Mouse (Mus musculus) limb, embryonic 11.5 days (tissue): Measurements from ENCODE around the gene Fbxw24. TPM values are rescaled to one million over a fixed set of nuclear protein-coding genes. Genes with fewer than 3 reads are reported as not detected.
"Not testable (repeated sequence)": the region's sequence is repeated elsewhere in the genome, so short reads cannot be mapped to it uniquely, and the experiment has no call there.

ENCODE experiments used
- ATAC-seq: fragments of 200-750 bp; cut with Nextera tagmentation; 2 replicates; pipeline ENCODE4 v1.8.0; 2017; ENCODE audit warnings: low read depth; ENCODE audit not compliant: insufficient number of reproducible peaks, low FRiP score, low TSS enrichment
- DNase-seq: peaks from one replicate; pipeline ENCODE4 v3.0.0-alpha.2; 2015; ENCODE audit warnings: low spot score
- H3K27ac ChIP-seq: fragments of 300-500 bp; sonication (generic); replicated peaks from 2 replicates; pipeline ENCODE4 v1.5.1; 2014; ENCODE audit warnings: low read depth, mild to moderate bottlenecking, low read length
- H3K27me3 ChIP-seq: fragments of 300-500 bp; sonication (generic); 2 replicates; pipeline ENCODE4 v1.6.1; 2014; ENCODE audit warnings: mild to moderate bottlenecking, low read length, mixed read lengths; ENCODE audit not compliant: control insufficient read depth, insufficient read depth
- H3K36me3 ChIP-seq: fragments of 300-500 bp; sonication (generic); 2 replicates; pipeline ENCODE4 v1.6.1; 2014; ENCODE audit warnings: mild to moderate bottlenecking, low read length, moderate library complexity, mixed read lengths; ENCODE audit not compliant: control insufficient read depth, insufficient read depth
- H3K4me1 ChIP-seq: fragments of 300-500 bp; sonication (generic); 2 replicates; pipeline ENCODE4 v1.6.1; 2014; ENCODE audit warnings: low read length, mixed read lengths; ENCODE audit not compliant: control insufficient read depth, insufficient read depth
- H3K4me2 ChIP-seq: fragments of 300-500 bp; sonication (generic); 2 replicates; pipeline ENCODE4 v1.6.1; 2014; ENCODE audit warnings: low read depth, mild to moderate bottlenecking, moderate library complexity; ENCODE audit not compliant: severe bottlenecking
- H3K4me3 ChIP-seq: fragments of 300-500 bp; sonication (generic); 2 replicates; pipeline ENCODE4 v1.5.1; 2014; ENCODE audit warnings: low read depth, low read length
- H3K9ac ChIP-seq: fragments of 300-500 bp; sonication (generic); 2 replicates; pipeline ENCODE4 v1.6.1; 2014; ENCODE audit warnings: mild to moderate bottlenecking, low read length
- H3K9me3 ChIP-seq: fragments of 300-500 bp; sonication (generic); 2 replicates; pipeline ENCODE4 v1.6.1; 2016; ENCODE audit warnings: low read length; ENCODE audit not compliant: control insufficient read depth
- WGBS: fragments of 180-500 bp; shearing (Covaris S2); extraction: QIAGEN DNeasy Blood & Tissue Kit; methylation state at CpG from one replicate; pipeline ENCODE4 v1.1.7; 2014; 5-methylcytosine and 5-hydroxymethylcytosine counted together
- polyA plus RNA-seq: library from polyadenylated mRNA; unstranded; fragments of >200 nt; fragmentation: Nextera tagmentation; extraction: Ambion mirVana; gene quantifications from 2 replicates; pipeline ENCODE4 v1.2.1, GENCODE M21; 2014

The Fbxw24 gene
- not detected in 2 replicates for polyA plus RNA-seq

GRCm38 (mm10) chr9:109625957-109626356 is at the start of gene Fbxw24:
TSS of gene Fbxw24 (minus strand) at chr9:109626057.
- H3K36me3 ChIP-seq, H3K9ac ChIP-seq, H3K4me3 ChIP-seq, H3K4me2 ChIP-seq, DNase-seq, H3K27ac ChIP-seq, H3K27me3 ChIP-seq, ATAC-seq, H3K4me1 ChIP-seq, H3K9me3 ChIP-seq: not testable (repeated sequence)
- WGBS = 87% methylated on average over 2 of the region's 2 CpGs

- H3K27ac ChIP-seq, H3K27me3 ChIP-seq: not testable (repeated sequence)
Measured at GRCm38 (mm10) chr9:109664552-109664951, 38.7 kb upstream of the Fbxw24 start, which contains the start of gene Fbxw25. TSS of gene Fbxw25 (minus strand) at chr9:109664652.

GRCm38 (mm10) chr9:109606837-109607236 is 19.0 kb downstream of the Fbxw24 start:
- H3K4me3 ChIP-seq, ATAC-seq, H3K4me2 ChIP-seq, H3K27me3 ChIP-seq, H3K4me1 ChIP-seq, H3K36me3 ChIP-seq, H3K9ac ChIP-seq, H3K9me3 ChIP-seq, H3K27ac ChIP-seq: not testable (repeated sequence)
- peak; percentile 29 for DNase-seq
- WGBS = 49% methylated on average over 5 of the region's 5 CpGs

More at GRCm38 (mm10) chr9:109664552-109664951, 38.7 kb upstream of the Fbxw24 start, which contains the start of gene Fbxw25:
- not testable (repeated sequence) for H3K4me3 ChIP-seq, H3K9ac ChIP-seq, H3K4me2 ChIP-seq, H3K36me3 ChIP-seq, ATAC-seq, DNase-seq, H3K4me1 ChIP-seq, H3K9me3 ChIP-seq
- WGBS = 74% methylated on average over 2 of the region's 2 CpGs

- not testable (repeated sequence) for H3K27ac ChIP-seq, H3K4me3 ChIP-seq, H3K27me3 ChIP-seq, H3K4me1 ChIP-seq, H3K4me2 ChIP-seq, H3K9ac ChIP-seq, H3K9me3 ChIP-seq, H3K36me3 ChIP-seq, ATAC-seq
- WGBS = 58% methylated on average over 2 of the region's 2 CpGs
- DNase-seq = peak; percentile 17
Measured at GRCm38 (mm10) chr9:109602128-109602527, 23.7 kb downstream of the Fbxw24 start.

- DNase-seq = no peak
- Histone ChIP-seq H3K27me3 (no peaks in the 10 kb centered on the region), H3K27ac (no peak overlapping the region), H3K4me1 (no peaks in the 10 kb centered on the region), H3K4me3 (no peak overlapping the region), H3K36me3 (no peaks in the 10 kb centered on the region), H3K4me2 (no peak overlapping the region), H3K9me3 (no peaks in the 10 kb centered on the region), H3K9ac (no peak overlapping the region)
- ATAC-seq = no peak
Measured at GRCm38 (mm10) chr9:109597226-109597625, 28.6 kb downstream of the Fbxw24 start.

- DNase-seq = no peak
- Histone ChIP-seq H3K4me3 (no peak overlapping the region), H3K9me3 (no peaks in the 10 kb centered on the region), H3K36me3 (no peaks in the 10 kb centered on the region), H3K4me1 (no peaks in the 10 kb centered on the region), H3K9ac (no peak overlapping the region), H3K4me2 (no peak overlapping the region), H3K27ac (no peak overlapping the region), H3K27me3 (no peaks in the 10 kb centered on the region)
- 86% methylated on average over 2 of the region's 2 CpGs for WGBS
- no peak for ATAC-seq
Measured at GRCm38 (mm10) chr9:109594866-109595265, 31.0 kb downstream of the Fbxw24 start.

GRCm38 (mm10) chr9:109568162-109568561 is 57.7 kb downstream of the Fbxw24 start, which contains the start of gene Fbxw15:
TSS of gene Fbxw15 (minus strand) at chr9:109568262.
- 87% methylated on average over 4 of the region's 4 CpGs for WGBS
- not testable (repeated sequence) for H3K36me3 ChIP-seq, H3K4me2 ChIP-seq, H3K27ac ChIP-seq, H3K9ac ChIP-seq, H3K4me3 ChIP-seq, ATAC-seq, H3K27me3 ChIP-seq, H3K9me3 ChIP-seq, H3K4me1 ChIP-seq
- DNase-seq = peak; percentile 3

- H3K9ac ChIP-seq = no peak overlapping the region
- H3K9me3 ChIP-seq = no peaks in the 10 kb centered on the region
- no peak for ATAC-seq
- H3K4me1 ChIP-seq = no peaks in the 10 kb centered on the region
- 60% methylated on average over 1 of the region's 1 CpGs for WGBS
- no peak overlapping the region for H3K4me3 ChIP-seq
- no peaks in the 10 kb centered on the region for H3K27me3 ChIP-seq
- no peak overlapping the region for H3K4me2 ChIP-seq
- H3K36me3 ChIP-seq = no peaks in the 10 kb centered on the region
- DNase-seq = no peak
- H3K27ac ChIP-seq = no peak overlapping the region
Measured at GRCm38 (mm10) chr9:109565546-109565945, 60.3 kb downstream of the Fbxw24 start.

- ATAC-seq, H3K9me3 ChIP-seq, H3K4me3 ChIP-seq, H3K9ac ChIP-seq, DNase-seq, H3K4me2 ChIP-seq, H3K36me3 ChIP-seq, H3K4me1 ChIP-seq, H3K27me3 ChIP-seq, H3K27ac ChIP-seq: not testable (repeated sequence)
Measured at GRCm38 (mm10) chr9:109562106-109562505, 63.8 kb downstream of the Fbxw24 start.
